24 mouse cellular contexts compared by ENCODE assay signal in genomic region chr17:10619881-10620280, GRCm38 (mm10).
DNase-seq lines count a peak whose midpoint lies in the region; ATAC-seq and TF ChIP-seq lines count a peak whose summit lies in the region.
"Had no signal": no experiment of that assay in that cellular context is flagged by ENCODE, and none has a peak within 500 bp of the region (broad histone marks: within the 10 kb centered on the region; RNA-seq: fewer than 3 reads in every experiment).

No protein-coding gene starts in this region.

- 36% methylated on average over 3 of the region's 3 CpGs for WGBS in heart, embryonic 15.5 days
- WGBS in heart, embryonic 10.5 days = 47% methylated on average over 3 of the region's 3 CpGs
- WGBS in cerebellum, adult 2 months = 18% methylated on average over 3 of the region's 3 CpGs

- no peak for TF ChIP-seq CTCF in cerebellum, adult 2 months (IDR thresholded peaks at IDR 0.05; ENCODE audit: borderline replicate concordance, insufficient read depth, low read depth, low read length)
- no peak for TF ChIP-seq CTCF in layer of hippocampus, adult 2 months (conservative IDR thresholded peaks at IDR 0.05)

- no peak overlapping the region for H3K4me3 ChIP-seq in heart, embryonic 15.5 days
- no peak overlapping the region for H3K4me3 ChIP-seq in heart, embryonic 10.5 days
- no peak overlapping the region for H3K4me3 ChIP-seq in cerebellum, adult 2 months (replicated peaks; ENCODE audit: insufficient read depth, low read depth, low read length)
- H3K4me3 ChIP-seq in layer of hippocampus, adult 2 months = peak overlapping the region; percentile 18; the same call in 1 of the 2 replicates
- H3K4me3 ChIP-seq: embryonic facial prominence, embryonic 13.5 days; erythroblast, embryonic 14.5 days; forebrain, embryonic 13.5 days; hindbrain, embryonic 10.5 days; kidney, embryonic 15.5 days; limb, embryonic 10.5 days; liver, embryonic 15.5 days had no signal

- H3K9ac ChIP-seq in heart, embryonic 15.5 days = no peak overlapping the region
- H3K9ac ChIP-seq: embryonic facial prominence, embryonic 13.5 days; forebrain, embryonic 13.5 days; kidney, embryonic 15.5 days; liver, embryonic 15.5 days had no signal

- H3K36me3 ChIP-seq in heart, embryonic 15.5 days = no peaks in the 10 kb centered on the region
- no peaks in the 10 kb centered on the region for H3K36me3 ChIP-seq in heart, embryonic 10.5 days
- H3K36me3 ChIP-seq: embryonic facial prominence, embryonic 13.5 days; hindbrain, embryonic 10.5 days; kidney, embryonic 15.5 days; limb, embryonic 10.5 days; liver, embryonic 15.5 days had no signal

- no peaks in the 10 kb centered on the region for H3K27me3 ChIP-seq in heart, embryonic 15.5 days
- H3K27me3 ChIP-seq in heart, embryonic 10.5 days (ENCODE audit: insufficient read depth, poor library complexity, severe bottlenecking) = no peaks in the 10 kb centered on the region
- no peaks in the 10 kb centered on the region for H3K27me3 ChIP-seq in cerebellum, adult 2 months (ENCODE audit: control insufficient read depth, insufficient read depth, low read length)
- H3K27me3 ChIP-seq: forebrain, embryonic 13.5 days; kidney, embryonic 15.5 days; liver, embryonic 15.5 days had no signal

- ATAC-seq in heart, embryonic 15.5 days (replicated peaks; ENCODE audit: insufficient number of reproducible peaks, insufficient read depth, low FRiP score, low read depth) = peak; percentile 55; the same call in 1 of the 2 replicates
- ATAC-seq: forebrain, embryonic 13.5 days; hindbrain, postnatal 0 days had no signal

- H3K9me3 ChIP-seq in heart, embryonic 15.5 days (replicated peaks) = no peaks in the 10 kb centered on the region
- H3K9me3 ChIP-seq in heart, embryonic 10.5 days = no peaks in the 10 kb centered on the region
- H3K9me3 ChIP-seq: embryonic facial prominence, embryonic 13.5 days; forebrain, embryonic 13.5 days; hindbrain, embryonic 10.5 days; kidney, embryonic 15.5 days; limb, embryonic 10.5 days; liver, embryonic 15.5 days had no signal

- no peaks in the 10 kb centered on the region; the same call in 1 of the 2 replicates for H3K4me1 ChIP-seq in heart, embryonic 15.5 days (replicated peaks)
- peaks cover 21% of the 10 kb centered on the region for H3K4me1 ChIP-seq in heart, embryonic 10.5 days
- H3K4me1 ChIP-seq in cerebellum, adult 2 months (ENCODE audit: control insufficient read depth, insufficient read depth, low read length) = peaks cover 12% of the 10 kb centered on the region
- H3K4me1 ChIP-seq: hindbrain, embryonic 10.5 days; kidney, embryonic 15.5 days; limb, embryonic 10.5 days; liver, embryonic 15.5 days had no signal

- no peak overlapping the region for H3K27ac ChIP-seq in heart, embryonic 15.5 days
- no peak overlapping the region for H3K27ac ChIP-seq in heart, embryonic 10.5 days
- no peak overlapping the region for H3K27ac ChIP-seq in cerebellum, adult 2 months (ENCODE audit: insufficient read depth, low read length)
- H3K27ac ChIP-seq in layer of hippocampus, adult 2 months = peak overlapping the region; percentile 84
- H3K27ac ChIP-seq: embryonic facial prominence, embryonic 13.5 days; forebrain, embryonic 13.5 days; hindbrain, embryonic 10.5 days; hindbrain, postnatal 0 days; kidney, embryonic 15.5 days; limb, embryonic 10.5 days; liver, embryonic 15.5 days had no signal

- no peak overlapping the region for H3K4me2 ChIP-seq in heart, embryonic 15.5 days
- H3K4me2 ChIP-seq: embryonic facial prominence, embryonic 13.5 days; forebrain, embryonic 13.5 days; kidney, embryonic 15.5 days; liver, embryonic 15.5 days had no signal

- TF ChIP-seq POLR2A in cerebellum, adult 2 months (IDR thresholded peaks at IDR 0.05; ENCODE audit: borderline replicate concordance, insufficient read depth, low read length) = no peak

- DNase-seq in heart, embryonic 10.5 days (ENCODE audit: low spot score) = no peak
- DNase-seq in cerebellum, adult 2 months = peak; percentile 32 to 65
- DNase-seq in cerebellum, adult 9-10 months = peak; percentile 43
- DNase-seq in layer of hippocampus, adult 2 months (ENCODE audit: low spot score in 2 of 2) = peak; percentile 20 to 60
- DNase-seq in MN1 (ENCODE audit: low spot score) = no peak
- DNase-seq in testis, postnatal 14 days (ENCODE audit: low spot score) = no peak
- DNase-seq: adrenal gland, postnatal 10 days; kidney, adult 11 months; kidney, postnatal 36 days; liver; lung, postnatal 4 days; midbrain, embryonic 14.5 days; right cerebral cortex, postnatal 4 days; thymus, adult 18-20 months; thymus, postnatal 4 days had no signal

Comparison
In these comparisons a context has a peak if more than half of its experiments do, and no peak if none do; other contexts are left out.
1. DNase-seq: peak in cerebellum, adult 2 months (2 of 2), cerebellum, adult 9-10 months (single experiment) and layer of hippocampus, adult 2 months (2 of 2); none in heart, embryonic 10.5 days (single experiment), MN1 (single experiment) and testis, postnatal 14 days (single experiment).